Mouse (Mus musculus) thymus, postnatal 14 days (tissue): Measurements from ENCODE around the gene Gm45140.

Experiments used
- DNase-seq: peaks from one replicate; pipeline ENCODE4 v3.0.0; 2021

Gm45140 gene

GRCm38 (mm10) chr6:87842254-87842653 lies 6.7 kb upstream of the Gm45140 start:
- DNase-seq, result peak; percentile 37

GRCm38 (mm10) chr6:87841635-87842034 lies 6.0 kb upstream of the Gm45140 start:
- no peak for DNase-seq

GRCm38 (mm10) chr6:87839797-87840341 lies 4.3 kb upstream of the Gm45140 start:
- DNase-seq, result no peak

GRCm38 (mm10) chr6:87838551-87839197 lies 3.1 kb upstream of the Gm45140 start, which contains the start of gene Isy1:
Gene Isy1 (minus strand): TSS chr6:87838798.
- DNase-seq, result peak; percentile 87

GRCm38 (mm10) chr6:87820366-87820765 lies 15.2 kb downstream of the Gm45140 start:
- no peak for DNase-seq

GRCm38 (mm10) chr6:87814486-87814885 lies 21.1 kb downstream of the Gm45140 start:
- DNase-seq, result no peak

- DNase-seq, result no peak
These were observed 22.9 kb downstream of the Gm45140 start for GRCm38 (mm10) chr6:87812656-87813055.

GRCm38 (mm10) chr6:87811675-87812338 lies 23.8 kb downstream of the Gm45140 start, which contains the start of gene Rab43:
Gene Rab43 (minus strand): TSS chr6:87812164.
- DNase-seq, result peak; percentile 96

- DNase-seq, result peak; percentile 63
These were observed 24.6 kb downstream of the Gm45140 start for GRCm38 (mm10) chr6:87810713-87811669.

- no peak for DNase-seq
These were observed 25.3 kb downstream of the Gm45140 start for GRCm38 (mm10) chr6:87810311-87810710.

GRCm38 (mm10) chr6:87809651-87810161 lies 25.9 kb downstream of the Gm45140 start:
- no peak for DNase-seq

GRCm38 (mm10) chr6:87809144-87809543 lies 26.5 kb downstream of the Gm45140 start:
- no peak for DNase-seq

- DNase-seq, result no peak
These were observed 27.1 kb downstream of the Gm45140 start for GRCm38 (mm10) chr6:87808521-87808920.

GRCm38 (mm10) chr6:87807735-87808440 lies 27.7 kb downstream of the Gm45140 start:
- DNase-seq, result no peak

GRCm38 (mm10) chr6:87806857-87807256 lies 28.7 kb downstream of the Gm45140 start:
- DNase-seq, result no peak

GRCm38 (mm10) chr6:87806028-87806427 lies 29.6 kb downstream of the Gm45140 start:
- DNase-seq, result no peak

- no peak for DNase-seq
These were observed 30.1 kb downstream of the Gm45140 start for GRCm38 (mm10) chr6:87805448-87805847.

GRCm38 (mm10) chr6:87804886-87805285 lies 30.7 kb downstream of the Gm45140 start:
- no peak for DNase-seq

GRCm38 (mm10) chr6:87804036-87804435 lies 31.6 kb downstream of the Gm45140 start:
- DNase-seq, result no peak

- no peak for DNase-seq
These were observed 33.1 kb downstream of the Gm45140 start for GRCm38 (mm10) chr6:87802462-87802861.

GRCm38 (mm10) chr6:87799576-87799975 lies 36.0 kb downstream of the Gm45140 start:
- DNase-seq, result no peak

GRCm38 (mm10) chr6:87797321-87797720 lies 38.3 kb downstream of the Gm45140 start:
- DNase-seq, result no peak
